Comparison of ENCODE assay signal across 23 mouse cellular contexts in genomic region chr6:4171561-4171960, GRCm38 (mm10).
"Had no signal": no experiment of that assay in that cellular context is flagged by ENCODE, and none has a peak within 500 bp of the region (broad histone marks: within the 10 kb centered on the region; RNA-seq: fewer than 3 reads in every experiment).

No protein-coding gene starts in this region.

- H3K4me3 ChIP-seq: gastrocnemius, adult 2 months; heart, embryonic 10.5 days; heart, embryonic 12.5 days; hindbrain, embryonic 10.5 days; hindbrain, embryonic 12.5 days; intestine, embryonic 15.5 days; layer of hippocampus, adult 2 months; limb, embryonic 10.5 days; limb, embryonic 12.5 days; liver, embryonic 13.5 days; liver, embryonic 15.5 days had no signal

- H3K4me1 ChIP-seq: heart, embryonic 10.5 days; heart, embryonic 12.5 days; hindbrain, embryonic 10.5 days; hindbrain, embryonic 12.5 days; intestine, embryonic 15.5 days; limb, embryonic 10.5 days; limb, embryonic 12.5 days; liver, embryonic 13.5 days; liver, embryonic 15.5 days had no signal

- DNase-seq: gastrocnemius, adult 2 months; gastrocnemius, postnatal 10 days; gastrocnemius, postnatal 25 days; heart, adult 18-20 months; heart, postnatal 10 days; heart, postnatal 4 days; kidney, adult 18-20 months; kidney, adult 8-10 months; kidney, postnatal 10 days; kidney, postnatal 25 days; kidney, postnatal 4 days; liver; liver, embryonic 13.5 days had no signal

- H3K27ac ChIP-seq: gastrocnemius, adult 2 months; heart, embryonic 10.5 days; hindbrain, embryonic 10.5 days; hindbrain, embryonic 12.5 days; hindbrain, embryonic 14.5 days; intestine, embryonic 15.5 days; layer of hippocampus, adult 2 months; limb, embryonic 10.5 days; limb, embryonic 12.5 days; liver, embryonic 13.5 days; liver, embryonic 15.5 days had no signal
